Mouse (Mus musculus) brain, embryonic 14.5 days (tissue): Measurements from ENCODE around the gene Nek4. TPM values are rescaled to one million over a fixed set of nuclear protein-coding genes. Genes with fewer than 3 reads are reported as not detected.

ENCODE experiments used
- DNase-seq: peaks from one replicate; pipeline ENCODE4 v3.0.0-alpha.2; 2011; ENCODE audit warnings: low read depth
- CTCF ChIP-seq: fragments of 200-500 bp; IDR thresholded peaks from 2 replicates; pipeline ENCODE4 v1.5.1; 2012; ENCODE audit warnings: inconsistent platforms, mild to moderate bottlenecking, moderate library complexity, borderline replicate concordance; ENCODE audit not compliant: insufficient read depth, insufficient read length; ENCODE audit errors: extremely low read depth
- POLR2A ChIP-seq: fragments of 200-500 bp; IDR thresholded peaks from 2 replicates; pipeline ENCODE4 v1.6.1; 2012; ENCODE audit warnings: mild to moderate bottlenecking, inconsistent platforms, borderline replicate concordance; ENCODE audit not compliant: poor library complexity, insufficient read depth, insufficient read length, severe bottlenecking; ENCODE audit errors: extremely low read depth
- polyA plus RNA-seq: library from polyadenylated mRNA; depleted of rRNA; stranded (reverse); fragments of >200 nt; gene quantifications from 2 replicates; pipeline ENCODE4 v1.2.3, GENCODE M21; 2012; rRNA removed

The Nek4 gene
- polyA plus RNA-seq, 1 experiment, result 13.3 TPM

DNA sequence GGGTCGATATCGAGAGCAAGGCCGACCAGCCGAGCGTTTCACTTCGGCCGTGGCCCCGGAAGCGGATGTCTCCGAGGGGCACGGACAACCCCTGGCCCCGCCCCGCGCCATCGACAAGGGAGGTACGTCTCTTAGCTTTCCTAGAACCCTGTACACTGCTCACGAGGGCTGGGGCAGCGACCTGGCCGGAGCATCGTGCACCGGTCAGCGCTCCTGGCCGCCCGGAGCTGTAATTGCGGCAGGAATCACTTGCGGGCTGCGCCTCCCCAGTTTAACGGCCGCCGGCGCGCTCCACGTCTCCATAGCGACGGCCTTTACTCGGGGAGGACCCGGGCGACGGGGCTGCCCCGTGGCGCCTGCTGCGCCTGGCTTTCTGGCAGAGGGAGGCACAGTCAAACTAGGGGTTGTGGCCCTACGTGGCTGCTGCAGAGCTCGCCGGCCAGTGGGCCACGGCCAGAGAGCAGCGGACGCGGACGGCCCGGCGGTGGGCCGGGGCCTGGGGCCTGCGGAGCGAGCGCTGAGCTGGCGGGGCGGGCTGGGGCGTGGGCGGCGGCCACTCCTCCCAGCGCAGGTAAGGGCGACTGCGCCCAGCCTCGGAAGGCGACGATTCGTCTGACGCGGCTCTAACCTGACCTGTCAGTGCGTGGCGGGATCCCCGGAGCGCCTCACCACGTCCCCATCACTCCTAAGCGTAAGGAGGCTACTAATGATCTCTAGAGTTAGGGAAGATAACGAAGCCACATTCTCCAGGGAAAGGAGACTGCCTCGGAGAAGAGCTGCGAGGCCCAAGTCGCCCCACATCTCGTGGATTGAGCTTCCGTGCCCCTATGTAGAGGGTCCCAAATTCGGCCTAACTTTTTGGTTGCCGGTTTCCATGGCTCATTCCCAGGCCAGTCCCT lies 50.4 kb downstream of the Nek4 start, which contains the start of the genes Glt8d1 and Spcs1:
TSS of gene Glt8d1 (plus strand) at position 94 of the 899 bp plus-strand sequence.
TSS of gene Spcs1 (minus strand) at position 366 of the 899 bp plus-strand sequence.
- TF ChIP-seq POLR2A, result peak; percentile 61; the same call in 1 of the 2 replicates
- TF ChIP-seq CTCF, result no peak
- peak; percentile 92 for DNase-seq

DNA sequence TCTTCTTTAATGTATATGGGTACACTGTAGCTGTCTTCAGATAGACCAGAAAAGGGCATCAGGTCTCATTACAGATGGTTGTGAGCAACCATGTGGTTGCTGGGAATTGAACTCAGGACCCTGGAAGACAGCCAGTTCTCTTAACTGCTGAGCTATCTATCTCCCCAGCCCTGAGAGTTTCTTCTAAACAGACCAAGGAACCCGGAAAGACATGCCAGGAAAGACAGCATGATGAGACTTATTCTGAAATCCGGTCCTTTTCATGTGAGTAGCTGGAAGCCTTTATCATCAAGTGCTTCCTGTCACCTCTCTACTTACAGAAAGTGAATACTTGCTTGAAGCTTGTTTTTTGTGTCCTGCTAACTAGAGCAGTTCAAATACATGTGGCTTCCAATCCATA lies 53.4 kb downstream of the Nek4 start:
- no peak for TF ChIP-seq POLR2A
- no peak for TF ChIP-seq CTCF
- no peak for DNase-seq

- no peak for DNase-seq
- TF ChIP-seq POLR2A, result no peak
- TF ChIP-seq CTCF, result no peak
These were observed 55.6 kb downstream of the Nek4 start for GRCm38 (mm10) chr14:31006779-31007178.

GRCm38 (mm10) chr14:31011588-31011987 lies 60.4 kb downstream of the Nek4 start:
- TF ChIP-seq POLR2A, result no peak
- TF ChIP-seq CTCF, result no peak
- no peak for DNase-seq

- TF ChIP-seq POLR2A, result no peak
- no peak for TF ChIP-seq CTCF
- no peak for DNase-seq
These were observed 62.8 kb downstream of the Nek4 start for GRCm38 (mm10) chr14:31013928-31014327.

DNA sequence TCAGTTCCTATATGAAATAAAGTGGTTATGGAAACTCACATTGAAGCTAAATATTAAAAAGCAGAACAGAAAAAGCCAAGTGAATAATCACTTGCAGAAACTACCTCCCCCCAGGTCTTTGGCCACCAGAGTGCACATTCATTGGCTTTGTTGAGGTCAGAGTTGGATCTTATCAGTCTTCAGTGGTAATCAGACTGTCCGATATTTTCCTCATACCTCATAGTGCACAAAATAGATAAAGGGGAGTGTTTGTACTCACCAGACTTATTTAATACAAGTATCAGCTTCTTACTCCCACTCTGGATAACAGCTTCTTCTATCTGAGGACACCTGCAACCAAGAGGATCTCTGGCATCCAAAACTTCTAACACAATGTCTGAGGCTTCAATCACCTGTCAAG lies 64.9 kb downstream of the Nek4 start:
- no peak for TF ChIP-seq POLR2A
- no peak for DNase-seq

DNA sequence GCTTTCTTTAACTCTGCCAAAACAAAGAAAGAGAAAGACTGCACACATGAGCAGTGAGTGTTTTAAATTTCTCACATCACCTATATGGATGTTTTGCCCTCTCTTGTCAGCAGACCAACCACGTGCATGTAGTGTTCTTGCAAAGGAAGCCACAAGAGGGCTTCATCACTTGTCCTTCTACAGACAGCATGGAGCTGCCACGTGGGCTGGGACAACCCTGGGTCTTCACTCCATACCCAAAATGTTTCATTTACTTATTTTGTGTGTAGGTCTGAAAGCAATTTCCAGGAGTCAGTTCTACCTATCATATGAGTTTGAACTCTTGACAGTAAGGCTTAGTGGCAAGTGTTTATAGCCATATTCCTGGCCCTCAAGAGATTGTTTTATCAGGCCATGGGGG lies 66.7 kb downstream of the Nek4 start:
- peak; percentile 22 for DNase-seq
- TF ChIP-seq POLR2A, result no peak
- peak; percentile 17; the same call in 1 of the 2 replicates for TF ChIP-seq CTCF

- DNase-seq, result peak; percentile 99
- TF ChIP-seq CTCF (no peak), POLR2A (peak; percentile 97)
These were observed 67.7 kb downstream of the Nek4 start, which contains the start of the genes Pbrm1 and Gnl3 for GRCm38 (mm10) chr14:31018860-31019291. TSS of gene Pbrm1 (plus strand) at chr14:31019138. TSS of gene Gnl3 (minus strand) at chr14:31019152.

- TF ChIP-seq POLR2A, result no peak; the same call in 1 of the 2 replicates
- TF ChIP-seq CTCF, result no peak
- peak; percentile 91 for DNase-seq
These were observed 68.4 kb downstream of the Nek4 start for GRCm38 (mm10) chr14:31019331-31020205.

- TF ChIP-seq CTCF, result no peak
- no peak for TF ChIP-seq POLR2A
- DNase-seq, result no peak
These were observed 71.4 kb downstream of the Nek4 start for GRCm38 (mm10) chr14:31022579-31022978.

DNA sequence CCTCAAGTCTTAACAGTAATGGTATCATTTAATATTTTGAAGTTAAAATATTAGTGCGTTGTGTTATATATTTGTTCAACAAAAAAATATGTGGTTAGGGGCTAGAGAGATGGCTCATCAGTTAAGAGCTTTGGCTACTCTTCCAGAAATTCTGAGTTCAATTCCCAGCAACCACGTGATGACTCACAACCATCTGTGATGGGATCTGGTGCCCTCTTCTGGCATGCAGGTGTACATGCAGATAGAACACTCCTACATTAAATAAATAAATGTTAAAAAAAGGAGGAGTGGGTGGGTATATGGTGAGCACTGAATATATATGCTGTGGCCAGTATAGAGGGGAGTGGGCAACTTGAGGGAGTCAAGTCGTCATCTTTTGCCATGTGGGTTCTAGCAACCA lies 74.6 kb downstream of the Nek4 start:
- no peak for DNase-seq
- TF ChIP-seq POLR2A, result no peak
- no peak for TF ChIP-seq CTCF

Other genes starting within 250 kb of the Nek4 start
- 6.5 and 10.6 TPM in 2 replicates for gene Sfmbt1, start 236.5 kb upstream of the Nek4 start, polyA plus RNA-seq
- gene Tmem110, start 125.8 kb upstream of the Nek4 start, polyA plus RNA-seq, result 23.9 and 28.4 TPM in 2 replicates
- gene Mustn1, start 72.2 kb upstream of the Nek4 start, polyA plus RNA-seq, result 0.60 and 0.78 TPM in 2 replicates
- gene Itih4, start 64.9 kb upstream of the Nek4 start, polyA plus RNA-seq, result 0.04 and 0.10 TPM in 2 replicates
- 0.47 and 1.7 TPM in 2 replicates for gene Itih3, start 27.6 kb upstream of the Nek4 start, polyA plus RNA-seq
- gene Itih1, start 8.1 kb upstream of the Nek4 start, polyA plus RNA-seq, result 0.03 TPM in 1 of 2 replicates, not detected in the other
- gene Glt8d1, start 50.0 kb downstream of the Nek4 start, polyA plus RNA-seq, result 100 and 116 TPM in 2 replicates
- 203 and 258 TPM in 2 replicates for gene Spcs1, start 50.3 kb downstream of the Nek4 start, polyA plus RNA-seq
- 40.4 and 48.8 TPM in 2 replicates for gene Pbrm1, start 67.8 kb downstream of the Nek4 start, polyA plus RNA-seq
- gene Gnl3, start 67.8 kb downstream of the Nek4 start, polyA plus RNA-seq, result 60.1 and 76.3 TPM in 2 replicates
- 31.2 and 46.2 TPM in 2 replicates for gene Smim4, start 177.6 kb downstream of the Nek4 start, polyA plus RNA-seq
- gene Nt5dc2, start 179.7 kb downstream of the Nek4 start, polyA plus RNA-seq, result 369 and 407 TPM in 2 replicates
- 28.7 and 35.1 TPM in 2 replicates for gene Stab1, start 217.3 kb downstream of the Nek4 start, polyA plus RNA-seq